Mouse (Mus musculus): ENCODE measurements around the gene Spon2. TPM values are rescaled to one million over a fixed set of nuclear protein-coding genes. Genes with fewer than 3 reads are reported as not detected.

Spon2 gene
- 0.28 and 0.95 TPM in 2 replicates for polyA plus RNA-seq (2012; rRNA removed)

- Histone ChIP-seq H3K27me3 (ENCODE audit: control insufficient read depth, insufficient read depth, low read length) (no peaks in the 10 kb centered on the region), H3K4me1 (ENCODE audit: control insufficient read depth, insufficient read depth, low read length) (no peaks in the 10 kb centered on the region), H3K4me3 (ENCODE audit: control insufficient read depth, low read depth, low read length) (no peak within 1 kb of the TSS), H3K36me3 (ENCODE audit: control insufficient read depth, insufficient read depth, low read length) (no peaks in the 10 kb centered on the region), H3K27ac (ENCODE audit: control insufficient read depth, insufficient read depth, low read depth, low read length) (no peak within 1 kb of the TSS)
- no peak for TF ChIP-seq CTCF (IDR thresholded peaks at IDR 0.05; ENCODE audit: control insufficient read depth, insufficient read depth, insufficient replicate concordance, low read depth, low read length)
- no peak for TF ChIP-seq POLR2A (IDR thresholded peaks at IDR 0.05; ENCODE audit: control insufficient read depth, low read depth, low read length)
Observed at GRCm38 (mm10) chr5:33218081-33218480, at the start of gene Spon2. TSS of gene Spon2 (minus strand) at chr5:33218455.

DNA sequence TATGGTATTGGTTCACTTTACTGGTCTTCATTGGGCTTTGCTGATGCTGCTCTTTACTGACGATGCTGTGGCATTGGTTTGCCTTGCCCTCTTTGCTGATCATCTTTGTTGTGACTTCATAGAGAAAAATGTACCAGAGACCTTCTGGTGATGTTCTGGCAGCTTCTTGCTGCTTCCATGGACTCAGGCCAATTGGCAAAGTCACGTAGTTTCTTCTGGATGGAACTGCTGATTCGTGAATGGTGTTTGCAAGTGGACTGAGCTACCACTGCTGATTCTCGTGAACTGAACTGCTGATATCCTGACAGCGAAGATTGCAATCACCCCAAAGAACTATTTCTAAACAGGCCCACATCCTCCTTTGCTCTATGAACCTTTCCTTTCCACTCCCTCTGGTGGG lies 36.2 kb upstream of the Spon2 start:
- no peaks in the 10 kb centered on the region for H3K4me1 ChIP-seq (ENCODE audit: control insufficient read depth, insufficient read depth, low read length)
- no peak overlapping the region for H3K27ac ChIP-seq (ENCODE audit: control insufficient read depth, insufficient read depth, low read depth, low read length)
- H3K36me3 ChIP-seq (ENCODE audit: control insufficient read depth, insufficient read depth, low read length) = peaks cover 6% of the 10 kb centered on the region
- H3K27me3 ChIP-seq (ENCODE audit: control insufficient read depth, insufficient read depth, low read length) = no peaks in the 10 kb centered on the region
- no peak for TF ChIP-seq POLR2A (IDR thresholded peaks at IDR 0.05; ENCODE audit: control insufficient read depth, low read depth, low read length)
- TF ChIP-seq CTCF (IDR thresholded peaks at IDR 0.05; ENCODE audit: control insufficient read depth, insufficient read depth, insufficient replicate concordance, low read depth, low read length) = no peak
- no peak overlapping the region for H3K4me3 ChIP-seq (ENCODE audit: control insufficient read depth, low read depth, low read length)

- H3K27me3 ChIP-seq (ENCODE audit: control insufficient read depth, insufficient read depth, low read length) = no peaks in the 10 kb centered on the region
- no peak overlapping the region for H3K27ac ChIP-seq (ENCODE audit: control insufficient read depth, insufficient read depth, low read depth, low read length)
- no peak for TF ChIP-seq CTCF (IDR thresholded peaks at IDR 0.05; ENCODE audit: control insufficient read depth, insufficient read depth, insufficient replicate concordance, low read depth, low read length)
- TF ChIP-seq POLR2A (IDR thresholded peaks at IDR 0.05; ENCODE audit: control insufficient read depth, low read depth, low read length) = no peak
- no peak overlapping the region for H3K4me3 ChIP-seq (ENCODE audit: control insufficient read depth, low read depth, low read length)
- no peaks in the 10 kb centered on the region; the same call in 1 of the 2 replicates for H3K4me1 ChIP-seq (ENCODE audit: control insufficient read depth, insufficient read depth, low read length)
- H3K36me3 ChIP-seq (ENCODE audit: control insufficient read depth, insufficient read depth, low read length) = peaks cover 2% of the 10 kb centered on the region
Observed at GRCm38 (mm10) chr5:33248186-33248585, 29.9 kb upstream of the Spon2 start.

DNA sequence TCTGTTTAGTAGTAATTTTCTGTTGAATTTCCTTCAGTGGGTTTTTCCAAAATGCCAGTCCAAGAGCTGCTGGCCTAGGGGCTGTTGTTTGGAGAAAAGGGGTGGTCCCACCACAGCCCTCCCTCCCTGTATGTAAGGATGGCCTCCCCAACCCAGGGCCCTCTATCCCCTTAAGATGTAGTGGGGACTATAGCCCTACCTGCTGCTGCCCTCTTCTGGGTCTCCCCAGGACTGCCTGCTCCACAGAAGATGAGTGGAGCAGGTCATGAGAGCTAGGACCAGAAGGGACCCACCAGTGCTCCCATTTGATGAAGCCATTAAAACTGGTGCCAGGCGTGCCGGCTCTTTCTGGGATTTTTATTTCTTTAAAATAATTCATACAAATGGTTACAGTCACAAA lies 29.1 kb upstream of the Spon2 start:
- Histone ChIP-seq H3K4me1 (ENCODE audit: control insufficient read depth, insufficient read depth, low read length) (no peaks in the 10 kb centered on the region; the same call in 1 of the 2 replicates), H3K27me3 (ENCODE audit: control insufficient read depth, insufficient read depth, low read length) (no peaks in the 10 kb centered on the region), H3K27ac (ENCODE audit: control insufficient read depth, insufficient read depth, low read depth, low read length) (no peak overlapping the region), H3K4me3 (ENCODE audit: control insufficient read depth, low read depth, low read length) (no peak overlapping the region), H3K36me3 (ENCODE audit: control insufficient read depth, insufficient read depth, low read length) (peaks cover 2% of the 10 kb centered on the region)
- TF ChIP-seq POLR2A (IDR thresholded peaks at IDR 0.05; ENCODE audit: control insufficient read depth, low read depth, low read length) (no peak), CTCF (IDR thresholded peaks at IDR 0.05; ENCODE audit: control insufficient read depth, insufficient read depth, insufficient replicate concordance, low read depth, low read length) (no peak)

DNA sequence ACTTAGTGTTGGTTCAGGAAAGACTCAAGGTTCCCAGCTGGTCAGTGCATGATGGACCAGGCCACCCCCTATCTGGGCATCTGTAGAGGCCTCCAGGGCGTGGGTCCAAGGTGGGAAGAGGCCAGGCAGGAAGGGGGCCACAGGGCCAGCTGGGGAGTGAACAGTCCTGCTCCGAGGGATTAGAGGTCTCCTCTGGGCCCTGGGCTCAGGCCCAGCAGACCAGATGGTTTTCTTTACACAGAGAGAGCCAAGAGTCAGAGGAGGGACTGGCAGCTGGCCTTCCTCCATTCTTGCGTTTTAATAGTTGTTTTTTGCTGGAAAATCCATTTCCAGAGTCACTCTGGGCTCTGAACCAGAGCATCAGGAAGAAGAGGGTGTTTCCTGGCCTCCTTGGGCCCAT lies 27.4 kb upstream of the Spon2 start:
- Histone ChIP-seq H3K4me3 (ENCODE audit: control insufficient read depth, low read depth, low read length) (no peak overlapping the region), H3K36me3 (ENCODE audit: control insufficient read depth, insufficient read depth, low read length) (peaks cover 2% of the 10 kb centered on the region), H3K4me1 (ENCODE audit: control insufficient read depth, insufficient read depth, low read length) (no peaks in the 10 kb centered on the region; the same call in 1 of the 2 replicates), H3K27ac (ENCODE audit: control insufficient read depth, insufficient read depth, low read depth, low read length) (no peak overlapping the region; the same call in 1 of the 2 replicates), H3K27me3 (ENCODE audit: control insufficient read depth, insufficient read depth, low read length) (no peaks in the 10 kb centered on the region)
- no peak for TF ChIP-seq POLR2A (IDR thresholded peaks at IDR 0.05; ENCODE audit: control insufficient read depth, low read depth, low read length)

DNA sequence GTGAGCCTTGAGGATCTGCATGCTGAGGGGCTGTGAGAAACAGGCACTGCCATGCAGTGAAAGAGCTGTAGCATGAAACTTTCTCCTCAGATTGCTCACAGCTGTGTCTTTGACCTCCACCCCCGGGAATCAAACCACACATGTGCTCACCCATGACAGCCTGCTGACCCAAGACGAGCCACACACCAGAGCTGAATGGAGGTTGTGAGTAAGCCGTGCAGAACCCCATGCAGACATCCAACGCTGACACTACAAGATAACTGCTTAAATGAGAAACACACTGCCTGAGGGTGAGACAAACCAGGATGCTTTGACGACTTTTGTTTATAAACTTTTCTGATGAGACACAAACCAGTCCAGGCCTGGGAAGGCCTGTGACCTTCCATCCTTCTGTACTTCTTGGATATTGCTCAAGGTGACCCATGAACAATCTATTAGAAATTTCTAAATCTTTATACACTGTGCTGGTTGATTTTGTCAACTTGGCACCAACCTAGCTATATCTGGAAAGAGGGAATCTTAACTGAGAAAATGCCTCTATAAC lies 26.2 kb upstream of the Spon2 start:
- no peaks in the 10 kb centered on the region; the same call in 1 of the 2 replicates for H3K36me3 ChIP-seq (ENCODE audit: control insufficient read depth, insufficient read depth, low read length)
- H3K4me1 ChIP-seq (ENCODE audit: control insufficient read depth, insufficient read depth, low read length) = no peaks in the 10 kb centered on the region; the same call in 1 of the 2 replicates

GRCm38 (mm10) chr5:33239934-33240333 lies 21.7 kb upstream of the Spon2 start:
- no peaks in the 10 kb centered on the region for H3K36me3 ChIP-seq (ENCODE audit: control insufficient read depth, insufficient read depth, low read length)
- no peak overlapping the region for H3K4me3 ChIP-seq (ENCODE audit: control insufficient read depth, low read depth, low read length)
- no peaks in the 10 kb centered on the region for H3K27me3 ChIP-seq (ENCODE audit: control insufficient read depth, insufficient read depth, low read length)
- no peak overlapping the region for H3K27ac ChIP-seq (ENCODE audit: control insufficient read depth, insufficient read depth, low read depth, low read length)
- TF ChIP-seq POLR2A (IDR thresholded peaks at IDR 0.05; ENCODE audit: control insufficient read depth, low read depth, low read length) (no peak), CTCF (IDR thresholded peaks at IDR 0.05; ENCODE audit: control insufficient read depth, insufficient read depth, insufficient replicate concordance, low read depth, low read length) (no peak)
- peaks cover 3% of the 10 kb centered on the region for H3K4me1 ChIP-seq (ENCODE audit: control insufficient read depth, insufficient read depth, low read length)

More for the DNA sequence above, 26.2 kb upstream of the Spon2 start:
- H3K4me3 ChIP-seq (ENCODE audit: control insufficient read depth, low read depth, low read length) = no peak overlapping the region
- no peak overlapping the region for H3K27ac ChIP-seq (ENCODE audit: control insufficient read depth, insufficient read depth, low read depth, low read length)
- no peaks in the 10 kb centered on the region for H3K27me3 ChIP-seq (ENCODE audit: control insufficient read depth, insufficient read depth, low read length)
- TF ChIP-seq CTCF (IDR thresholded peaks at IDR 0.05; ENCODE audit: control insufficient read depth, insufficient read depth, insufficient replicate concordance, low read depth, low read length) = no peak
- TF ChIP-seq POLR2A (IDR thresholded peaks at IDR 0.05; ENCODE audit: control insufficient read depth, low read depth, low read length) = no peak
